Mouse (Mus musculus) regulatory T cell (primary cell): ENCODE measurements at regions not wholly inside any gene's neighbourhood (a gene's known extent, or its start where the extent isn't known, plus 50 kb on each side); places are given as distances from the start of the nearest gene placed in this dataset.
"Not testable (repeated sequence)": the region's sequence is repeated elsewhere in the genome, so short reads cannot be mapped to it uniquely, and the experiment has no call there.

Source experiments
- in situ Hi-C: fragments of 300-600 bp; cut with MboI, MseI; formaldehyde crosslinking; loops from one replicate; pipeline ENCODE4 v1.15.1; 2025; ENCODE audit warnings: high pct_unique_total_duplicates

DNA sequence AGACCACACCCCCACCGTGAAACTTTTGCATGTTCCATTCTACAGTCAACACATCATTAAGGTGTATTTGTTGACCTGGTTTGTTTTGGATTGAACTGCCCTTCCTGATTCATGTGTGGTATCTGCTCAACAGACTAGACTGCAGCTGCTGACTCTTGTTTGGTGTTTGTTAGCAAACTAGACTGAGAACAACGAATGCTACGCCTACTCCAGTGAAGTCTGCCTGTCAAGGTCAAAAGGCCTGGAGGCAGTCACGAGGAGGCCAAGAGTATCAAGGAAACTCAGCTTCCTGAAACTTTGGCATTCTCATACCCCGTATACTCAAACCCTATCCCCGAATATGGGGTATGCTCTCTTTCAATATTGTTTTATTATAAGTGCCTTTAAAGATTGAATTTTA is 194.2 kb upstream of the Spin1 start:
- in situ Hi-C loops = loop anchor here (5.0 kb wide), 1 partner anchor 534 kb away; no protein-coding TSS in a partner anchor

DNA sequence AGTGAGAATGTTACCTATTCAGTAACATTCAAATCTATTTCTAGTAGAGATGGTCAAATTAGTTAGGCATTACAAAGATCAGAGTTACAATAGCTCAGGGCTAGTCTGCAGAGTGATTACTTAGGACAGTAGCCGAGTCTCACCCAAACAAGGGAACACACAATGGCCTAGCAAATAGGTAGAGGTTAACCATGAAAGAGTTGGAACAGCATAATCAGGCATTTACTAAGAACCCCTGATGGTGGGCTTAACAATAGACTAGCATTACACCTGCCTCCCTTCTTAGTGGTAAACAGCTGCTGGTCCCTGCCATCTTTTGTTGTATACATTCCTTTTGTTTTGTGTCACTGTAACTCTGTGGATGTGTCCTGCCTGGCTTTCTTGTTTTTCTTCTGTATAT is 193.8 kb upstream of the Spin1 start:
- in situ Hi-C loops = loop anchor here (5.0 kb wide), 1 partner anchor 535 kb away; no protein-coding TSS in a partner anchor

DNA sequence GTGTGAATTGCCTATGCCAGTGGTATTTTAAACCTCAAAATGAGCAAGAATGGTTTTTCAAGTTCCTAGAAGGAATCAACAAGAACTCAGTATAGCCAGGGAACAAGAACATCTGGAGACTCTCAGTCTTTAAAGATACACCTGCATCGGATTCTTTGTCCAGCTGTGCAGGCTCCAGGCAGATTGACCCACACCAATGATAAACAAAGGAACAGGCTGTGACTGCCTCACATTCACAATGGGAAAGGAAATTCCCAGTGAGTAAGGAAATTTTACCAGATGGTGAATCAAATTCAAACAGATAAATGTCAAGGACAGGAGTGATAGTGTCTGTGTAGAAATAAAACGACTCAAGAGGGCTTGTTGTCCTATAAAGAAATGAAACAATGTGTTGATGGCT is 187.9 kb upstream of the Spin1 start:
- in situ Hi-C loops = not testable (repeated sequence)

DNA sequence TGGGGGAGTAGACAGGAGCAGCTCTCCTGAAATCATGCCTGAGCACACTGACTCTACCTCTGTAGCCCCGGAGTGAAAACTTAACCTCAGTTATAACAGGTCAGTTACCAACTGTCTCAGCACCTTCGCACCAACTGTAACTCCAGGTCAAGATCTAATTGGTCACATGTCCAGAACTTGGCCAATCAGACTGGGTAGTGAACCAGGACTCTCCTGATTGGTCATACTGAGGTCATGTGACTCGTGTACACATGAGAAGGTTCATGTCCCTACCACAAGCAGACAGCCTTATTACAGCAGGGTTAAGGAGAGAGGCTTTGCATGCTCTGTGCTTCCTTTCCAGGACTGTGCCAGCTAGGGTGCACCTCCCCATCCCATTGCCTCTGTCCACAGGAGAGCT is 166.7 kb upstream of the Spin1 start:
- in situ Hi-C loops = not testable (repeated sequence)

DNA sequence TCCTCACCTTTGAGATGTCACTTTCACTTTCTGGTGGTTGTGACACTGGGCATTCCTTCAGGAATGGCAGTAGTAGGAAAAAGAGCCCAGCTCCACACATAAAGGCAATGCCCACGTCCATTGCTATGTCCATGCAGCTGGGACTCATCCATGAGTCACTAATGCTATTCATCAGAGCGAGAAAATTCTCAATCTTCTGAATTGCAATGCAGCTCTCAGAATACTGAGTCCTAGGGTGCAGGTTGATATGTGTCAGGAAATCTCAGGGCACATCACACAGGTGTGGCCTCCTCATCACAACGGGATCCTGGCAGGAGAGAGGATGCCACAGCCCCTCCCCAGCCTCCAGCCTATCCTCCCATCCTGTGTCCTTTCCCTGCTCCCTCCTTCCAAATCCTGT is 158.1 kb upstream of the Spin1 start:
- in situ Hi-C loops = no loop called here

DNA sequence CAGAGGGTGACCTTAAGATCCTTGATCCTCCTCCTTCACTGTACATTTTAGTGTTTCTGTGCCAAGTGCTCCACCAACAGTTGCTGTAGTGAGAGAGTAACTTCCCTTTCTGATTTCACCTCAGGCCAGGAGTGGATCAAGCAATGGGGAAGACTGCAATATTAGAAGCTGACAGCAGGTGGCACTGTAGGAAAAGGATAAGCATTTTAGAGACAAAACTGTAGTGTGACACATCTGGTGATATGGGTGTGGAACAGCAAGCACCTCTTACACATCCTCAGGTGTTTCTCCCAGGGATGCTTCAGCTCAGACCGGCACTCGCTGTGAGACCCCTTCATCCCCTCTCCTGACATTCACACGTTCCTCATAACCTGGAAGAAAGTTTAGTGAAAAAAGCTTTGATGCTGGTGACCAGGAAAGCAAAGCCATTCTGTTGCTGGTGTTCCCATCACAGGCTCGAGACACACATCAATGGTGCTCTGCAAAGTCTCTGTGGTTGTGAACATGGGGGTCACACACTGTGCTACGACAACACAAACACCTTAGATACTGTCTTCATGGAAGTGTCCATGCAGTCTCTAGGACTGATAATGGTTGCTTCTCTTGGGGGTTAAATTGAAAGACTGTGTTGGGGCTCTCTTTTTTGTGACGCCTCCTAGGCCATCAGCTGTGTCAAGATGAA is 151.0 kb upstream of the Spin1 start:
- in situ Hi-C loops = loop anchor here (5.0 to 25.0 kb wide), 4 partner anchors 223 to 813 kb away; partner anchors contain the start of gene Nxnl2

DNA sequence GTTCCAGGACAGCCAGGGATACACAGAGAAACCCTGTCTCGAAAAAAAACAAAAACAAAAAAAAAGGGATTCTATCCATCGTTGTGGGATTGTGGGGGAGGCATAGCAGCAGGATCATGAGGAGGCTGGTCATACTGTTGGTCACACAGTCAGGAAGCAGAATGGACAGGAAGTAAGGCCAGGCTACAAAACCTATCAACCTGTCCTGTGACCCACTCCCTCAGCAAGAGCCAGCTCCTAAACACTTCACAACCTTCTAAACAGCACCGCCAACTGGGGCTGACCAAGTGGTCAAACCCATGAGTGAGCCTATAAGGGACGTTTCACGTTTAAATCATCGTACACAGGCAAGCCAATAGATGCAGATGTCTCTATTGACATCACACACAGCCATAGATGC is 146.0 kb upstream of the Spin1 start:
- in situ Hi-C loops = loop anchor here (5.0 to 25.0 kb wide), 3 partner anchors 463 to 808 kb away; no protein-coding TSS in a partner anchor

DNA sequence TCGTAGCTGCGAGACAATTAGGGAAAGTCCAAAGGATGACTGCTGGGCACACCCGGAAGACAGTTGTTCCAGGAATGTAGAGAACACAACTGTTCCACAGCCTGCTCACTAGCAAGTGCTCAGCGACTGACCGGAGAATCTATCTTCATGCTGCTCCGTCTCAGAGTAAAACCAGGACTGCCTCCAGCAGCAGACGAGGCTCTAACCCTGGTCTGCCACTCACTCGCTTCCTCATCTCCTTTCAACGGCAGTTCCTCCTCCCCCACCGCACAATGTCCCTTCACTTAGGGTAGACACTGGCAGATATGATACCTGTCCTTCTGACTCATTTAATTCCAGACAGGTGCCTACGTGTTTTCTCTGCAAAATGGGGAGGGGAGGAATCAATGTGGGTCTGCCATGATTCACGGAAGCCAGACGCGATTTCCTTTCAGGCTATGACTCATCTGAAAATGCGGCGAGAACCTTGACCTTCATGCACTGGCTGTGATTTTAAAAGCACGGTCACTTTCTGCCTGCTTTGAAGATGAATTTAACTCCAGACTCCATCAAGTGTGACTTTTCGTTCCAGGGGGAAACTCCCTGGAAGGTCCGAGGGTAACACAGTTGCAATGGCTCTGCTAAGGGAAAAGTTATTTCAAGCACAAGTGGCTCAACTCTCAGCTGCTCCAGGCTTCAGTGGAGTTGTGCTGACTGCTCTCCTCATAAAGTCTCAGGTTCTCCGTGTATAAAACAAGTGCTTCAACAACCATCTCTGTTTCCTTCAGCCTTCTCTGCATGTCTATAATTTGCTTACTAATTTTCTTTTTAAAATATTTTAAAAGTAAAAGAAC is 142.4 kb upstream of the Spin1 start:
- in situ Hi-C loops = loop anchor here (10.0 to 25.0 kb wide), 2 partner anchors 667 to 804 kb away; no protein-coding TSS in a partner anchor

DNA sequence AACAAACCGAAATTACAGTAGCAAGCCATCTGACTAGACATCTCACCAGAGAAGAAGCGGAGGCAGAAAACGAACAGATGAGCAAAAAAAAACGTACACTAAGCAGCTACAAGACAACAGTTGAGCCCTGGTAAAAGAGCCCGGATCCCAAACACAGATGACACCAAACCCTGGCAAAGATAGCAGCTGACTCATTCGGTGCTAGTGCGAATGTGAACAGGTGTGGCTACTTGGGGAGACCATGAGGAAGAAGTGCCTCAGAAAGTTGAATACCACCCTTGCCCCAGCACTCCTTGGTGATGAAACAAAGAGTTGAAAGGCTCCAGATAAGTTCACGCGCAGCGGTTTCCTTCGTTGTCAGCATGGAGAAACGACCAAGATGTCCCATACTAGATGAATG is 139.8 kb upstream of the Spin1 start:
- in situ Hi-C loops = loop anchor here (5.0 to 25.0 kb wide), 2 partner anchors 126 to 801 kb away; no protein-coding TSS in a partner anchor

DNA sequence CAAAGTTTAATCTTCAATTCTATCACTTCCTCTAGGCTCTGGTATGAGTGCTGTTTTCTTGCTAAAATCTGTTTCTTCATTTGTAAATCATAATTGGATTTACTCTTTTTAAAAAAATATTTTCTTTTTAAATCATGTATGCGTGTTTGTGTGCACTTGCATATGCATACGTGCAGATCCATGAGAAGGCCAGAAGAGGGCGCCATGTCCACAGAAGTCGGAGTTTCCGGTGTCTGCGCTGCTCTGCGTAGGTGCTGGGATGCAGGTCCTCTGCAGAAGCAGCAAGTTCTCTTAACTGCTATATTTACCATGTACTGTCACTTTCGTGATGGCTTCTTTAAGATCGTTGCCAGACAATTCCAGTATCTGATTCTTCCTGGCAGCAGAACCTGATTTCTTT is 136.6 kb upstream of the Spin1 start:
- in situ Hi-C loops = loop anchor here (5.0 to 25.0 kb wide), 2 partner anchors 123 to 798 kb away; no protein-coding TSS in a partner anchor

DNA sequence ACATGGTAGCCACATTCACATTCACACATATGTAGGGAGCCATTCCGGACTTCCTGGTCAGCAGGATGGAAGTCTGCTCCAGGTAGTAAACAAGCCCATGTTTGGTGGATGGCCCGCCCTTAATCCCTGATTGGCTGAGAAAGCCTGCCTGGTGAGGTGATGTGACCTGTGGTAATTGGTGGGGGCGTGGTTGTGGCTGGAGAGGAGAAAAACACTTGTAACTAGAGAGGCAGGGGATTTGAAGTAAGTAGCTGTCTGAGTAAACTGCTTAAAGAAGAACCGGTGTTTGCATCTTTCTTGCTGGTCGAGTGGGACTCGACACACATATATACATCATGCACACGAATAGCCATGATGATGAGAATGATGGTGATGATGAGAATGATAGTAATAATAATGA is 135.6 kb upstream of the Spin1 start:
- in situ Hi-C loops = loop anchor here (25.0 kb wide), 1 partner anchor 797 kb away; no protein-coding TSS in a partner anchor

DNA sequence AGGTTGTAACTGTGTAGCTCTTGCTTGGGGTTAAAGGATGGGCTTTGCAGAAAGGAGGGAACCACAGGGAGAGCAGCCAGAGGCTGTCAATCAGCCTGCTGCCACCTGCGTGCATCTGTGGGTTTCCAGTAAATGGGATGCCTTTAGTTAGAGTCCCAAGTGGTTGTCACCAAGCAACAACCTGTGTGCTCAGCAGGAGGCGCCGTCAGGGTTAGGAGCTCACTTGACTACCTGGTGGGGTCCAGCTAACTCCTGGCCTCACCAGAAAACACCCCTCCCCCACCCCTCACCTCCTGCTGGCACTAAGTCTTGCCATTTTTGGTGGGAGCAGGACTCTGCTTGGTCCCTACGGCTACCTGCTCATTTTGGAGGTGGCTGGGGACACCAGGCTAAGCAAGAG is 135.0 kb upstream of the Spin1 start:
- in situ Hi-C loops = loop anchor here (25.0 kb wide), 1 partner anchor 797 kb away; no protein-coding TSS in a partner anchor

DNA sequence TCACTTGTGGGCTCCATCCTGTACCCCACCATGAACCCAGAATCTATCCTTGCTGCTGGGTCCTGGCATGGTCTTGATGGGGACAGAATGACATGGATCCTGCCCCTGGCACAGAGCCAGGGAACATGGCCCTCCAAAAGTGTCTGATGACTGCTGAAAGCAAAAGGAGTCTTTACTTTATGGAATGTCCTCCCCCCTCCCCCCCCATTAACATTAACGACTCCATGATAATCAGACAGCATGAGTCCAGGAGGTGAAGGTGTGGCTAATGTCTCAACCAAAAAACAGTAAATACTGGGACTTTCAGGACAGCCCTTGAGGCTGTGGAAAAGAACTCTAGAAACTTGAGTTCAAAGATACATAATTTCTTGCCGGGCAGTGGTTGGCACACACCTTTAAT is 133.9 kb upstream of the Spin1 start:
- in situ Hi-C loops = loop anchor here (25.0 kb wide), 1 partner anchor 795 kb away; no protein-coding TSS in a partner anchor

DNA sequence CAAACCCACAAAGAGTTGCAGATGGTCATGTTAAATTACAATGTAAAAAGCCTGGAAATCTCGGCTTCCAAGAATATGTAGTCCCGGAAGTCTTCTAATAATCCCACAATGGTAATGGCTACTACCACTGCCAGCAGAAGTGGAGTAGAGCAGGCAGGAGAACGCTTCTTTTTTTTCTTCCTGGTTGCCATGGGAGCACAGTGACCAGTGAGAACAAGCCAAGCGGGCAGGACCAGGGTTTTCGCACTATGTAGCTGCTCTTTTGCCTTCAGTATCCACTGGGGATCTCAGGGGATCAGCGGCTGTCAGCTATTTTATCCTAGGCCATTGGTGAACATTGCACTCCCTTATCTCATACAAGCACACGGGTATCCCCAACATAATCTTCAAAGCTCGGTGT is 127.3 kb upstream of the Spin1 start:
- in situ Hi-C loops = loop anchor here (25.0 kb wide), 1 partner anchor 789 kb away; no protein-coding TSS in a partner anchor

DNA sequence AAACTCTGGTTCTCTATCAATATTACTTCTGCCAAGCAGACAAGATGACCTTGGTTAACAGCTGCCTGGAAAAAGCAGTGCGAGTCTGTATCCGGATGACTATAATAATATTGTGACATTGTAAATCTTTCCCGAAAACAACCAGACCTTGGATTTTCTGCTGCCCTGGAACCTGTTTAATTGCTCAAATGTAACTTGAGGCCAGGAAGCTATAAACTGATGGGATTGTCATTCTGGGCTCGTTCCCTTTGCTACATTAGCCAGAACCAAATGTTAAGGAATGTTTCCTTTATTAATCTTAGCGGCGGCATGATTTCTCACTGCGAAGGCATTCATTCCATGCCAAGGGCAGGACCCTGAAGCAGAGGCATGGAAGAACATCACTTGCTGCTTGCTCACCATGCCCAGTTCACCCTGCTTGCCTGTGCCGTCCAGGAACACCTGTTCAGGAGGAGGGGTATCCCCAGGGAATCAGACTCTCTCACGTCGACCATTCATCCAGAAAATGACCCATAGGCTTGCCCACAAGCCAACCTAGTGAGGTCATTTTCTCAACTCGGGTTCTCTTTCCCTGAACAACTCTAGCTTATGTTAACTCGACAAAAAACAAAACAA is 125.3 kb upstream of the Spin1 start:
- in situ Hi-C loops = no loop called here

DNA sequence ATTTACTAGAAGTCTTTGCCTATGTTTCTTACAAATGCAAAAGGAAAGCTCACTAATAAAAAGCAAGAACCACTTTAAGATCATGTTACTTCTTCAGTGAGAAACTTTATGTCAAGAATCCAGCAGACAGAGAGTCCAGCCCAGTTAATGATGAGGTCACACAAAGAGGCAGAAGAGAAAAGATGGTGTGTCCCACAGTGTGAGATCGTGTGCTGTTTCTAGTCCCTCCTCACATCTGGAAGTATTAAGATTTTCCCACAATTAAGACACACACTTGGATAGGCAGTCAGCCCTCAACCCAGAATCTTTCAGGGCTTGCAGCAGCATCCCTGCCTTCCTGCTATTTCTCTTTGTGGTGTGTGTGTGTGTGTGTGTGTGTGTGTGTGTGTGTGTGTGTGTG is 118.7 kb upstream of the Spin1 start:
- in situ Hi-C loops = no loop called here

DNA sequence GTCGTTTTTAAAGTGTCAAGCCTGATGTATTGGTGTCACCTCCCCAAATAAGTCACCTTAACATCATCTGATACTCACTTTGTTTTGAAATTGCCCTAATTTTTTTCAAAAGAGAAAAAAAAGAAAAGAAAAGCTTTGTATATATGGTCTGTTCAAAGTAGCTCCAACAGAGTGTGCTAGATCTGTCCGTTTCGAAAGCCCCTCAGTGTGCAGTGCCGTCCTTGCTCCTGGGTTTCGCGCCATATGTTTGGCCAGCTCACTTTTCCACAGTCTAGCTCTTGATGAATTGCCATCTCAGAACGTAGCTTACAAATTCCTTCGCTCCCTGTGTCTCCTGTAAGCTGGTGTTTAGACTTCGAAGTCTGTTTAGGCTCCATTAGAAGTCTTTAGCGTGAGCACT is 117.7 kb upstream of the Spin1 start:
- in situ Hi-C loops = no loop called here

DNA sequence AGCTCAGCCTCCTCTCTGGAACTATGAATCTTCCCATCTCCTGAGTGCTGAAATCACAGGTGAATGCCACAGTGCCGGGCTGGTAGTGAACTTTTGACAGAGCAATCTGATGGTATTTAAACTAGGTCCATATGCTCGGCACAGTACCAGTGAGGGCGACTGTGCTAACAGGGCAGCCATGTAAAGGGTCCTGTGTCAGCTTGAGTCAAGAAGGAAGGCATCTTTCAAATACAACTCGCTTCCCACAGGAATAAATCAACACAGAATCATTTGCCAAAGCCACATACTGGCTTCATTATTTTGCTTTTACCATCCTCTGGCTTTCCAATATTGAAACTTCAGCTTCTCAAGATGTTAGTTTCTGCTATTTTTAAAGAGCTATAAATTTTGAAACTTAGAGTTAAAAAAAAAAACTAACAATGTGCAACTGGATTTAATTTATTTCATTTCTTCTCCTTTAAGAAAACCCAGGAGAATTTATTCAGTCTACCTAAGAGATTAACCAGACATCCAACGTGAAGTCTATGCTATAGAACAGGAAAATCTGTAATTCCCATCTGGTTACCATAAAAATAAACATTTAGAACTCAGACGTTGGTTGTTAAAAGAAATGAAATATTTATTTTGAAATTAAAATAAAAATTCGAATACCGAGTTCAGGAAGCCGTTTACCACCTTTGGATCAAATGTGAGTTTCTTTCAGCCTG is 108.8 kb upstream of the Spin1 start:
- in situ Hi-C loops = no loop called here

DNA sequence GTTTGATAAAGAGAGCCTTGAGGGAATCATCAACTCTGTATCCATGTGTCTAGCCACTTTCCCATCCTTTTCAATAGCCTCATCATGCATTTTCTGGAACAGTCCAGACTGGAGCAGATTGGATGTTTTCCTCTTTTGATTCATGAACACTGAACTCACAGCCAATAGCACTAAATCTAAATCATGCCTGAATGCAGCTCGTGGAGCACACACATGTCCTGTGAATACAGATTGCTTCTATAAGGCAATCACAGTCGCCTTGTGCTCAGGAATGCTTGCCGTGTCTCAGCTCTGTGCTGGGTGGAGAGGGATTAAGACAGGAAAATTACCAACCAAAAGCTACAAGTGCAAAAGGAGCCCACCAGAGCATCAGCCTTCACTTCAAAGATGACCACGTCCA is 100.9 kb upstream of the Spin1 start:
- in situ Hi-C loops = no loop called here

DNA sequence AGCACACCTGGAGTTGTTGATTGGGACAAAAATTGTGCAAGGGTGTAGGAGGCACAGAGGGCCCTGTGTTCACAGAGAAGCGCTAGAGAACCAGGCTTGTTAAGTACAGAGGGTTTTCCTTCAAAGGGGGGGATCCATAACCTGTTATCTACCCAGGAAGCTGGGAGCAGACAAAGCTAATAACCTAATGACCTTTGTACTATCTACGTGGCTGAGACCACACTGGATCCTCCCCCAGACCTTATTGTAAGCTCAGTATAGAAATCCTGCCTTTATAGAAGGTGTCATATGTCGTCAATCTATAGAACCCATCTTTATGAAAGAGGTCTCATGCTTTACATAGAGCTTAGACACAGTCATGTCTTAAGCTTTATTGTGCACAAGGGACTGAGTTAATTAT is 95.9 kb upstream of the Spin1 start:
- in situ Hi-C loops = no loop called here

DNA sequence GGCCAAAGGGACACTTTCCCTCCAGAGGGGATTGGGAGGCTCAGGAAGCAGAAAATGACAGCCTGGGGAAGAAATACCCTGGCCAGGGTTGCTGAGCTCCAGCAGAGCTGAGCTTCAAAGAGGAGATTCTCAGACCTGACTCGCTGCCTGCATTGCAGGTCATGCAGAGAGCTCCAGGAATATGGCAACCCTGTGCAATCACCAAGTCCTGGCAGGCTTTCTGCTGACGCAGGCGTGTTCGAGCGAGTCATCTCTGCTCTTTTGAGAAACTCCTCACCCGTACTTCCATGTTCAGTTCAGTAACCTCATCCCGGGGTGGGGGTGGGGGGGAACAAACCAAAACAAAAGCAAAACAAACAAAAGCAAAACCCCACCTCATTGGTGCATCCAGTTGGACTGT is 89.9 kb upstream of the Spin1 start:
- in situ Hi-C loops = no loop called here
